Mouse (Mus musculus): ENCODE results near the gene Bpifb9b. TPM values are rescaled to one million over a fixed set of nuclear protein-coding genes. Genes with fewer than 3 reads are reported as not detected.

Gene Bpifb9b
- polyA plus RNA-seq, 1 experiment from 2014 or later, result not detected

Other genes starting within 250 kb of the Bpifb9b start
- not detected in 2 replicates for gene Bpifa3, start 176.9 kb upstream of the Bpifb9b start, polyA plus RNA-seq (2014; fragmentation: Nextera tagmentation; extraction: Ambion mirVana)
- gene Bpifa1, start 164.3 kb upstream of the Bpifb9b start, polyA plus RNA-seq (2014; fragmentation: Nextera tagmentation; extraction: Ambion mirVana), result not detected in 2 replicates
- gene Bpifa5, start 144.6 kb upstream of the Bpifb9b start, polyA plus RNA-seq (2014; fragmentation: Nextera tagmentation; extraction: Ambion mirVana), result not detected in 2 replicates
- gene Bpifb1, start 116.4 kb upstream of the Bpifb9b start, polyA plus RNA-seq (2014; fragmentation: Nextera tagmentation; extraction: Ambion mirVana), result not detected in 2 replicates
- gene Bpifb5, start 83.5 kb upstream of the Bpifb9b start, polyA plus RNA-seq (2014; fragmentation: Nextera tagmentation; extraction: Ambion mirVana), result 0.16 TPM in 1 of 2 replicates, not detected in the other
- gene Bpifb9a, start 49.4 kb upstream of the Bpifb9b start, polyA plus RNA-seq (2014; fragmentation: Nextera tagmentation; extraction: Ambion mirVana), result not detected in 2 replicates
- 15.0 and 17.0 TPM in 2 replicates for gene Cdk5rap1, start 65.8 kb downstream of the Bpifb9b start, polyA plus RNA-seq (2014; fragmentation: Nextera tagmentation; extraction: Ambion mirVana)
- gene Snta1, start 100.9 kb downstream of the Bpifb9b start, polyA plus RNA-seq (2014; fragmentation: Nextera tagmentation; extraction: Ambion mirVana), result 3.1 and 3.4 TPM in 2 replicates
- gene Cbfa2t2, start 129.3 kb downstream of the Bpifb9b start, polyA plus RNA-seq (2014; fragmentation: Nextera tagmentation; extraction: Ambion mirVana), result 69.4 and 71.6 TPM in 2 replicates
- 2.3 and 4.5 TPM in 2 replicates for gene 1700003F12Rik, start 239.9 kb downstream of the Bpifb9b start, polyA plus RNA-seq (2014; fragmentation: Nextera tagmentation; extraction: Ambion mirVana)
- gene Actl10, start 244.5 kb downstream of the Bpifb9b start, polyA plus RNA-seq (2014; fragmentation: Nextera tagmentation; extraction: Ambion mirVana), result 0.41 and 0.77 TPM in 2 replicates